Mouse (Mus musculus): ENCODE measurements around the gene Zfp148.
A peak's percentile ranks its signal among the peaks of the same experiment; 100 is the strongest.

DNA sequence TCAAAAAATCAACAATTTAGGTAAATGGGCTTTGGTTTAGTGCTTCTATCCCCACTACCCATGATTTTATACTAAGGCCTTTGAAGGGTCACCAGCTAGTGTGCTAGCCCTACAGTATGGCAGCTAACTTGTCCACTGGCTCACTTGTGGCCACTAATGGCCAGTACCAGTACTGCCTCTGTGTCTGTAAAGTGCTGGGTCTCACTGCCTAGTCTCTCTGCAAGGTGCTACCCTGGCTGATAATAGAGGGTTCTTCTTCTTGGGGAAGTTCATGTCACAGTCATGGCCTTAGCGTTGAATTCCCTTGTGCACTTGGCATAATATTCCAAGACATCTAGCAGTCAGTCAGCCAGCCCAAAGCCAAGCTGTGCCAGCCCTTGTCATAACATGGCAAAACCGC, 100.5 kb downstream of the Zfp148 start:
- TF ChIP-seq CTCF (IDR thresholded peaks at IDR 0.05; ENCODE audit: borderline replicate concordance, insufficient read depth, low read depth, low read length) (peak; percentile 57), POLR2A (IDR thresholded peaks at IDR 0.05; ENCODE audit: borderline replicate concordance, insufficient read depth, low read length) (no peak)
